Mouse (Mus musculus): ENCODE results near the gene Sipa1l2. TPM values are rescaled to one million over a fixed set of nuclear protein-coding genes. Genes with fewer than 3 reads are reported as not detected.

The Sipa1l2 gene
- polyA plus RNA-seq, 1 experiment from 2014 or later: 8.2 TPM

GRCm38 (mm10) chr8:125518301-125518700 is 51.3 kb downstream of the Sipa1l2 start:
- Histone ChIP-seq H3K36me3 (ENCODE audit: insufficient read depth, low read length) (no peaks in the 10 kb centered on the region), H3K27me3 (ENCODE audit: insufficient read depth, low read length) (no peaks in the 10 kb centered on the region), H3K4me3 (replicated peaks; ENCODE audit: low read depth, low read length) (no peak overlapping the region), H3K9me3 (replicated peaks; ENCODE audit: low read length) (no peaks in the 10 kb centered on the region), H3K9ac (ENCODE audit: low read depth, low read length) (no peak overlapping the region), H3K27ac (peak overlapping the region; percentile 3; the same call in 1 of the 2 replicates), H3K4me1 (replicated peaks; ENCODE audit: insufficient read depth, low read length) (peaks cover 19% of the 10 kb centered on the region; the same call in 1 of the 2 replicates), H3K4me2 (ENCODE audit: low read length) (no peak overlapping the region)
- WGBS: 61% methylated on average over 6 of the region's 6 CpGs
- ATAC-seq (replicated peaks; ENCODE audit: low FRiP score, low read depth) (no peak), DNase-seq (ENCODE audit: low spot score) (peak; percentile 72)
- TF ChIP-seq CTCF (IDR thresholded peaks at IDR 0.05; ENCODE audit: low read depth): no peak

DNA sequence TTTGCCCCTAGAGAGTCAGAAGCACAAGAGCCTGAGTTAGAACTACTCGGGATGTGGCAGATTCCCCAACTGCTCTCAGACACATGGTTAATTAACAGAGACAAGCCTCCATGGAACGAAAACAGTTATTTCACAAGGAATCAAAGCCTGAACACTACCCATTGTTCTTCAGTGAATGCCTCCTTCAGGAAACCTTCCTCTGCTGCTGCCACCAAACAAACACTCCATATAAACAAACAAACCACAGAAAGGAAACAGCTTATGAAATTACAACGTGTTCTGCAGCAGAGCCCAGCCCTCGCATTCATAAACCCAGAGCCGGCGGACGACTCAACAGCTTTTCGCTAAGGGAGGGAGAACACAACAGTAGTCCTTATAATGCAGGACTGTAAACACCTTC is 52.2 kb downstream of the Sipa1l2 start:
- 64% methylated on average over 8 of the region's 8 CpGs for whole genome bisulfite sequencing
- H3K27ac ChIP-seq: no peak overlapping the region

DNA sequence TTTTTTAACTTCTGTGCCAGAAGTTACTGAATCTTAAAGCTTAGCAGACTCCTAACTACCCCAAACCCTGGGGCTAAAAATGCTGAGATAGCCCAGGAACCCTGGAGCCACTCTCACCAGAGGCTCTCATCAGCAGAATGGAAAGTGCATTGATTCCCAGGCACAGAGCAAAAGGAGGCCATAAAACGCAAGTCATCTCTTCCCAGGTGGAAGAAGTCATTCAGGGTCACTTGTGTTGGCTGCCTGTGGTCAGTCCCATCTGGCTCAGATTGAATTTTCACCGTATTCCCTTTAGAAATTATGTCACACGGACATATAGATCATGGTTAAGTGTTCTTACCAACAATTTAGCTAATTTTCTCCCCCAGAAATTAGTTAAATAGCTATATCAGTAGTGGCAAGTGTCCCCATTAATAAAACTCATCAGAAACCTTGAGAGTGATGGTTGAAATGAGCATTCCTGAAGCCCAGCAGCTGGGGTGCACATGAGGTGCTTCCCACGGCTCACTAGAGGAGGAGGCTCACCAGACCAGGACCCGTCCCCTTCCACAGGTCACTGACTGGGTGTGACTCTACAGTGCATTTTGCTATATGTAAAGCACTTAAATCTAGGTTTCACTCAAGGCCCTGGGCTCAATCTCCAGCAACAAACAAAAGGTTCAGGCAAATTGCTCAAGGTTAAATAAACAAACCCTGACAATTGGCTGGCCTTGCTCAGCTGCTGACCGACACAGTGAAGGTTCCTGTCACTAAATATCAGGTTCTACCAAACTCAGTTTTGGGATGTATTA is 53.3 kb downstream of the Sipa1l2 start:
- no peak overlapping the region for H3K9ac ChIP-seq (ENCODE audit: low read depth, low read length)
- H3K4me2 ChIP-seq (ENCODE audit: low read length): no peak overlapping the region
- no peaks in the 10 kb centered on the region for H3K27me3 ChIP-seq (ENCODE audit: insufficient read depth, low read length)
- no peaks in the 10 kb centered on the region for H3K9me3 ChIP-seq (replicated peaks; ENCODE audit: low read length)
- H3K4me1 ChIP-seq (replicated peaks; ENCODE audit: insufficient read depth, low read length): peaks cover 18% of the 10 kb centered on the region; the same call in 1 of the 2 replicates
- H3K4me3 ChIP-seq (replicated peaks; ENCODE audit: low read depth, low read length): no peak overlapping the region
- H3K36me3 ChIP-seq (ENCODE audit: insufficient read depth, low read length): no peaks in the 10 kb centered on the region
- ATAC-seq (replicated peaks; ENCODE audit: low FRiP score, low read depth) (no peak), DNase-seq (ENCODE audit: low spot score) (no peak)
- no peak for TF ChIP-seq CTCF (IDR thresholded peaks at IDR 0.05; ENCODE audit: low read depth)
- H3K27ac ChIP-seq: 0 out of 2 replicates have a peak overlapping the region, but pooled peaks have one; percentile 2
- 37% methylated on average over 6 of the region's 6 CpGs for WGBS

More for the DNA sequence above, 52.2 kb downstream of the Sipa1l2 start:
- H3K9me3 ChIP-seq (replicated peaks; ENCODE audit: low read length): no peaks in the 10 kb centered on the region
- no peak overlapping the region for H3K9ac ChIP-seq (ENCODE audit: low read depth, low read length)
- ATAC-seq (replicated peaks; ENCODE audit: low FRiP score, low read depth): no peak
- H3K36me3 ChIP-seq (ENCODE audit: insufficient read depth, low read length): no peaks in the 10 kb centered on the region
- peaks cover 17% of the 10 kb centered on the region; the same call in 1 of the 2 replicates for H3K4me1 ChIP-seq (replicated peaks; ENCODE audit: insufficient read depth, low read length)
- DNase-seq (ENCODE audit: low spot score): no peak
- no peaks in the 10 kb centered on the region for H3K27me3 ChIP-seq (ENCODE audit: insufficient read depth, low read length)
- TF ChIP-seq CTCF (IDR thresholded peaks at IDR 0.05; ENCODE audit: low read depth): no peak
- no peak overlapping the region for H3K4me2 ChIP-seq (ENCODE audit: low read length)
- H3K4me3 ChIP-seq (replicated peaks; ENCODE audit: low read depth, low read length): no peak overlapping the region

GRCm38 (mm10) chr8:125515665-125516064 is 53.9 kb downstream of the Sipa1l2 start:
- H3K4me2 ChIP-seq (ENCODE audit: low read length): no peak overlapping the region
- no peaks in the 10 kb centered on the region for H3K27me3 ChIP-seq (ENCODE audit: insufficient read depth, low read length)
- no peak for TF ChIP-seq CTCF (IDR thresholded peaks at IDR 0.05; ENCODE audit: low read depth)
- peaks cover 18% of the 10 kb centered on the region; the same call in 1 of the 2 replicates for H3K4me1 ChIP-seq (replicated peaks; ENCODE audit: insufficient read depth, low read length)
- H3K36me3 ChIP-seq (ENCODE audit: insufficient read depth, low read length): no peaks in the 10 kb centered on the region
- no peak for DNase-seq (ENCODE audit: low spot score)
- no peaks in the 10 kb centered on the region for H3K9me3 ChIP-seq (replicated peaks; ENCODE audit: low read length)
- H3K27ac ChIP-seq: 0 out of 2 replicates have a peak overlapping the region, but pooled peaks have one; percentile 2
- 62% methylated on average over 8 of the region's 8 CpGs for WGBS
- no peak overlapping the region for H3K9ac ChIP-seq (ENCODE audit: low read depth, low read length)
- ATAC-seq (replicated peaks; ENCODE audit: low FRiP score, low read depth): no peak
- no peak overlapping the region for H3K4me3 ChIP-seq (replicated peaks; ENCODE audit: low read depth, low read length)

GRCm38 (mm10) chr8:125513935-125514334 is 55.7 kb downstream of the Sipa1l2 start:
- DNase-seq (ENCODE audit: low spot score): peak; percentile 66
- H3K4me1 ChIP-seq (replicated peaks; ENCODE audit: insufficient read depth, low read length): peaks cover 26% of the 10 kb centered on the region; the same call in 1 of the 2 replicates
- H3K27ac ChIP-seq: peak overlapping the region; percentile 57; the same call in 1 of the 2 replicates
- H3K4me3 ChIP-seq (replicated peaks; ENCODE audit: low read depth, low read length): no peak overlapping the region
- ATAC-seq (replicated peaks; ENCODE audit: low FRiP score, low read depth): no peak
- no peaks in the 10 kb centered on the region for H3K36me3 ChIP-seq (ENCODE audit: insufficient read depth, low read length)
- no peak overlapping the region for H3K4me2 ChIP-seq (ENCODE audit: low read length)
- 9% methylated on average over 5 of the region's 5 CpGs for WGBS
- no peaks in the 10 kb centered on the region for H3K27me3 ChIP-seq (ENCODE audit: insufficient read depth, low read length)
- TF ChIP-seq CTCF (IDR thresholded peaks at IDR 0.05; ENCODE audit: low read depth): no peak
- H3K9me3 ChIP-seq (replicated peaks; ENCODE audit: low read length): no peaks in the 10 kb centered on the region
- H3K9ac ChIP-seq (ENCODE audit: low read depth, low read length): no peak overlapping the region

GRCm38 (mm10) chr8:125513242-125513866 is 56.3 kb downstream of the Sipa1l2 start:
- Histone ChIP-seq H3K4me2 (ENCODE audit: low read length) (no peak overlapping the region), H3K4me3 (replicated peaks; ENCODE audit: low read depth, low read length) (no peak overlapping the region), H3K9ac (ENCODE audit: low read depth, low read length) (no peak overlapping the region), H3K27me3 (ENCODE audit: insufficient read depth, low read length) (no peaks in the 10 kb centered on the region), H3K9me3 (replicated peaks; ENCODE audit: low read length) (no peaks in the 10 kb centered on the region), H3K36me3 (ENCODE audit: insufficient read depth, low read length) (no peaks in the 10 kb centered on the region), H3K4me1 (replicated peaks; ENCODE audit: insufficient read depth, low read length) (peaks cover 26% of the 10 kb centered on the region; the same call in 1 of the 2 replicates), H3K27ac (peak overlapping the region; percentile 57; the same call in 1 of the 2 replicates)
- DNase-seq (ENCODE audit: low spot score): no peak
- TF ChIP-seq CTCF (IDR thresholded peaks at IDR 0.05; ENCODE audit: low read depth): no peak
- WGBS: 56% methylated on average over 5 of the region's 5 CpGs
- ATAC-seq (replicated peaks; ENCODE audit: low FRiP score, low read depth): no peak
